Mouse (Mus musculus): ENCODE measurements around the gene Rnf130. TPM values are rescaled to one million over a fixed set of nuclear protein-coding genes. Genes with fewer than 3 reads are reported as not detected.

Gene Rnf130
- polyA plus RNA-seq, 1 experiment from 2014 or later = 75.0 TPM

DNA sequence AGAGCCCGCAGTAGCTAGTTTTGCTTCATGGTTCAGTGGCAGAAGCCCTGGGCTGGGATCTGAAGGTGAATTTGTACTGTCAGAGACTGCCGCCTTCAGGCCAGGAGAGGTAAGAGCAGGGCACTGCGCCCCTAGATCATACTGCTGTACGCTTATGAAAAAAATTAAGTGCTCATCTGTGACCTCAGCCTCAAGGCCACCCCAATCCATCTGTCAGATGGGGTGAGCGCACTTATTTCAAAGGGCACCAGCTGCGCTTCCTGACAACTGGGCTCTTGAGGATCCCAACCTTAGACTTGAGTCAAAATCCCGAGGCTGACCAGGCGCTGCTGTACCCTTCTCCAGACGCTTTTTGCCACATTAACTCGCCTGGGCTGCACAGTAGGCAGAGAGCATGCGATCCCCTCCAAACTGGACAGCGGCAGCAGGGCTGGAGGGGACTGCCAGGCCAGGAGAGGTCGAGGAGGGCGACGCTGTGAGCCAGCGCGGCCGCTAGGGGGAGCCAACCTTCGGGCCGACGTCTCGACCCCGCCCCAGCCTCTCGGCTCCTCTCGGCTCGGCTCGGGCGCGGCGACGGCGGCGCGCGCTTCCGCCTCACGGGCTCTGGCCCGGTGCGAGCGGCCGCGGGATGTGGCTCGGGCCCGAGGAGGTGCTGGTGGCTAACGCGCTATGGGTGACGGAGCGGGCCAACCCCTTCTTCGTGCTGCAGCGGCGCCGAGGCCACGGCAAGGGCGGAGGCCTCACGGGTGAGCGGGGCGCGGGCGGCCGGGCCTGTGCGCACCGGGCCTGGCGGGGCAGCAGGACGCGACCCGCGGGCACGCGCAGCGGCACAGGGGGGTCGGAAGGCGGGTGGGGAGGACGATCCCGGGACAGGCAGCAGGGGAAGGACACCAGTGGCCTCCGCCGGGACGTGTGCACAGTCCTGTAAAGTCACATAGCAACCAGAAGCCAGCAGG lies 105.9 kb downstream of the Rnf130 start, which contains the start of gene Tbc1d9b:
Gene Tbc1d9b (plus strand): TSS at position 586 of the 956 bp plus-strand sequence.
- TF ChIP-seq EP300 (IDR thresholded peaks at IDR 0.05; ENCODE audit: low read depth) (no peak), CTCF (IDR thresholded peaks at IDR 0.05; ENCODE audit: low read depth) (peak; percentile 90)
- Histone ChIP-seq H3K4me2 (ENCODE audit: low read depth, low read length) (peak within 1 kb of the TSS; percentile 97), H3K4me1 (ENCODE audit: insufficient read depth) (peaks cover 30% of the 10 kb centered on the region), H3K9ac (replicated peaks) (peak within 1 kb of the TSS; percentile 96), H3K9me3 (ENCODE audit: low read length) (no peaks in the 10 kb centered on the region), H3K4me3 (ENCODE audit: low read depth, low read length) (peak within 1 kb of the TSS; percentile 77), H3K27me3 (ENCODE audit: insufficient read depth, low read length) (no peaks in the 10 kb centered on the region), H3K36me3 (replicated peaks; ENCODE audit: insufficient read depth, low read length) (peaks cover 5% of the 10 kb centered on the region), H3K27ac (ENCODE audit: low read depth) (peak within 1 kb of the TSS; percentile 88)
- peak; percentile 93 for ATAC-seq
- peak; percentile 94 for DNase-seq
- under 1% methylated on average over 56 of the region's 77 CpGs for WGBS (ENCODE audit: insufficient replicate concordance)

DNA sequence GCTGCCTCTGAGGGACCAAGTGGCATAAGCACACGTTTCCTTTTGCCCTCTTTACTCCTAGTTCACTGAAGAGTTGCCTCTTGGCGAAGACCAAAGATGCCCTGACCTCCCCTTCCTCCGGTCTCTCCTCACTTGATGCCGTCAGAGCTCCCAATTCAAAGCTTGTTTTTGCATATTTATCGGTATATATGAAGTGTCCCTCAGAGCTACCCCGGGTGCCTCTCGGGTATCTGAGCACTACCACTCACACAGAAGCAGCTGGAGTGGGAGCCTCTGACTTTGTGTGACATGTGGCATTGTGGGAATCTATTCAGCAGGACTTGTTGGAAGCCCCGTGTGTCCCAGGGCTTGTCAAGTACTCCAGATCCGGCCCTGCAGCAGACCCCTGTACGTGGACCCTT lies 106.7 kb downstream of the Rnf130 start:
- ATAC-seq = no peak
- peak overlapping the region; percentile 96 for H3K9ac ChIP-seq (replicated peaks)
- peak overlapping the region; percentile 77 for H3K4me3 ChIP-seq (ENCODE audit: low read depth, low read length)
- peaks cover 30% of the 10 kb centered on the region for H3K4me1 ChIP-seq (ENCODE audit: insufficient read depth)
- H3K36me3 ChIP-seq (replicated peaks; ENCODE audit: insufficient read depth, low read length) = peaks cover 12% of the 10 kb centered on the region
- H3K27me3 ChIP-seq (ENCODE audit: insufficient read depth, low read length) = no peaks in the 10 kb centered on the region
- H3K9me3 ChIP-seq (ENCODE audit: low read length) = no peaks in the 10 kb centered on the region
- peak overlapping the region; percentile 88 for H3K27ac ChIP-seq (ENCODE audit: low read depth)
- H3K4me2 ChIP-seq (ENCODE audit: low read depth, low read length) = peak overlapping the region; percentile 97
- TF ChIP-seq CTCF (IDR thresholded peaks at IDR 0.05; ENCODE audit: low read depth) = no peak
- no peak for TF ChIP-seq EP300 (IDR thresholded peaks at IDR 0.05; ENCODE audit: low read depth)
- no peak for DNase-seq
- 10% methylated on average over 10 of the region's 10 CpGs for WGBS (ENCODE audit: insufficient replicate concordance)

DNA sequence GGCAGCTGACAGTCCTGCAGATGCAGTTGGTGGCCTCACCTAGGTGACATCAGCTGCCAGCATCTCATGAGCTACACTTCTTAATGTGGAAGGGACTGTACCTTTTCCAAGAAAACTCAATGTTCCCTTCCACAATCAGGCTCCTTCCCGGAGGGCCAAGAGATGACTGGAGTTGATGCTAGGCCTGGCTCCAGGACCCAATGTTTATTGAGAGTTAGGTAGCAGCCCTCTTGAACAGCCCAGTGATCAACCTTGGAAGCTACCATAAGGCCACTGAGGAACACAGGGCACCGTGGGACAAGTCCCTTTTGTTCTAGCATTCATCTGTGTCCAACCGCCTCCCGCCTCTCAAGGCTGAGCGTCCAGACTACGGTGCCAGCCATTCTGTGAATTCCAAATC lies 107.1 kb downstream of the Rnf130 start:
- H3K27ac ChIP-seq (ENCODE audit: low read depth) = no peak overlapping the region
- H3K4me3 ChIP-seq (ENCODE audit: low read depth, low read length) = peak overlapping the region; percentile 77
- H3K4me2 ChIP-seq (ENCODE audit: low read depth, low read length) = peak overlapping the region; percentile 97
- DNase-seq (no peak), ATAC-seq (no peak)
- TF ChIP-seq EP300 (IDR thresholded peaks at IDR 0.05; ENCODE audit: low read depth) = no peak
- no peak for TF ChIP-seq CTCF (IDR thresholded peaks at IDR 0.05; ENCODE audit: low read depth)
- H3K27me3 ChIP-seq (ENCODE audit: insufficient read depth, low read length) = no peaks in the 10 kb centered on the region
- peaks cover 14% of the 10 kb centered on the region for H3K36me3 ChIP-seq (replicated peaks; ENCODE audit: insufficient read depth, low read length)
- H3K9me3 ChIP-seq (ENCODE audit: low read length) = no peaks in the 10 kb centered on the region
- peak overlapping the region; percentile 96 for H3K9ac ChIP-seq (replicated peaks)
- 77% methylated on average over 6 of the region's 6 CpGs for WGBS (ENCODE audit: insufficient replicate concordance)
- H3K4me1 ChIP-seq (ENCODE audit: insufficient read depth) = peaks cover 30% of the 10 kb centered on the region

DNA sequence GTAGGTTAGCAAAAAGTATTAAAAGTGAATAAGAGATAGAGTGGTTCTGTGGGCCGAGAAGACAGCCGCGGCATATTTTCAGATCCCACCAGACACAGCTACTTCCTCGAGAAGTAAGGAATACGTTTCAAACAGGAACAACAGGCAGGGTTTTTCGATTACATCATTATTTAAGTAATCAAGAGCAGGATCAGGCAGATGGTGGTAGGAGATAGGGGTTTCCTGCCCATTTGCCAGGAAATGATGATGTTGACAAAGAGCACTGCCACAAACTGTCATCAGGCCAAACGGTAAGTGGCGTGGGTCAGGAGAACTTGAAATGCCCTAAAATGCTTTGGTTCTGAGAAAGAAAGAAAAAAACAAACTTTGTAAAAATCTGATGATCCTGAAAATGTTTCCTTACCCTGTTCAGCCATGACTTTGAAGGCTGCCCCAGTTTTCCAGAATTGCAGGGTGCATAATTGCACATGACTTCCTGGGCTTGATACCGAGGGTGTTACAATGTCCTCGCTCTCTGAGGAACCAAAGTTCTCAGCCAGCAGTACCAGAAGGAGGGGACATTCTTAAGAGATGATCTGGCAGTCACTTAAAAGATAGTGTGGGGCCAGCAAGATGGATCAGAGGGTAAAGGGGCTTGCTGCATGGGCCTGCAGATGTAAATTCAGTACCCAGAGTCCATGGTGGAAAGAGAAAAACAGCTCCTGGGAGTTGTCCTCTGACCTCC lies 109.2 kb downstream of the Rnf130 start:
- Histone ChIP-seq H3K27me3 (ENCODE audit: insufficient read depth, low read length) (no peaks in the 10 kb centered on the region), H3K36me3 (replicated peaks; ENCODE audit: insufficient read depth, low read length) (peaks cover 20% of the 10 kb centered on the region), H3K4me1 (ENCODE audit: insufficient read depth) (peaks cover 24% of the 10 kb centered on the region), H3K9ac (replicated peaks) (no peak overlapping the region), H3K4me2 (ENCODE audit: low read depth, low read length) (peak overlapping the region; percentile 23; the same call in 1 of the 2 replicates), H3K9me3 (ENCODE audit: low read length) (no peaks in the 10 kb centered on the region), H3K4me3 (ENCODE audit: low read depth, low read length) (no peak overlapping the region), H3K27ac (ENCODE audit: low read depth) (peak overlapping the region; percentile 36; the same call in 1 of the 2 replicates)
- no peak for TF ChIP-seq CTCF (IDR thresholded peaks at IDR 0.05; ENCODE audit: low read depth)
- no peak for TF ChIP-seq EP300 (IDR thresholded peaks at IDR 0.05; ENCODE audit: low read depth)
- no peak for DNase-seq
- whole genome bisulfite sequencing (ENCODE audit: insufficient replicate concordance) = 34% methylated on average over 10 of the region's 10 CpGs
- ATAC-seq = no peak

DNA sequence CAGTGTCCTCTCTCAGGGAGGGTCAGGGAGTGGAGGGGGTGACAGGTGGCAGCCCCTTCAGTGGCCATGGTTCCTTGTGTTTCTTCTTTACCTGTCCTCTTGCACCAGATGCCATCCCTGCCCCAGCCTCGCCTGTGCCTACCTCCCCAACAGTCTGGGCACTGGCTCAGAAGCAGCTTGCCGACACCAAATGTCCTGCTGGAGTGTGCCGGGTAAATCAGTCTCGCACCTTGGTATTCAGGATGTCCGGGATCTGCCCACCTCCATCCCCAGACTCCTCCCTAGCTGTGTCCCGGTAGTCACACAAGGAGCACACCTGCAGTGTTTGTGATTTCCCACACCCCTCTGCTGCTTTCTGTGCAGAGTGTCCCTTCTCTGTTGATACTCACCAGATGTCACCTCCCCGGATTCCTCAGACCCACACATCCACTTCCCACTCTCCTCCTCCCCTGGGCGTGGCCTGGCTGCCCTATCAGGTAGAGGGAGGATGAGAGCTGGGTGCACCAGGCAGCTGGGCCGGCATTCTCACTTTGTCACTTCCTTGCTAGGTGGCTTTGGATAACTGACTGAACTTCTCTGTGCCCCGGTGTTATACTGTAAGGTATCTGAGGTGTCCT lies 113.2 kb downstream of the Rnf130 start:
- H3K36me3 ChIP-seq (replicated peaks; ENCODE audit: insufficient read depth, low read length) = peaks cover 53% of the 10 kb centered on the region
- H3K4me3 ChIP-seq (ENCODE audit: low read depth, low read length) = no peak overlapping the region
- TF ChIP-seq CTCF (IDR thresholded peaks at IDR 0.05; ENCODE audit: low read depth) (no peak), EP300 (IDR thresholded peaks at IDR 0.05; ENCODE audit: low read depth) (no peak)
- peak; percentile 29; the same call in 1 of the 2 replicates for ATAC-seq
- no peak overlapping the region for H3K9ac ChIP-seq (replicated peaks)
- DNase-seq = no peak
- H3K27me3 ChIP-seq (ENCODE audit: insufficient read depth, low read length) = no peaks in the 10 kb centered on the region
- H3K27ac ChIP-seq (ENCODE audit: low read depth) = no peak overlapping the region
- 73% methylated on average over 10 of the region's 10 CpGs for WGBS (ENCODE audit: insufficient replicate concordance)
- H3K4me2 ChIP-seq (ENCODE audit: low read depth, low read length) = peak overlapping the region; percentile 52
- H3K4me1 ChIP-seq (ENCODE audit: insufficient read depth) = peaks cover 14% of the 10 kb centered on the region
- no peaks in the 10 kb centered on the region for H3K9me3 ChIP-seq (ENCODE audit: low read length)

All from liver, postnatal 0 days (tissue).